Mouse (Mus musculus): Measurements from ENCODE around the gene Dnase1l3.

Dnase1l3 gene

GRCm38 (mm10) chr14:7981226-7981625 lies 13.1 kb downstream of the Dnase1l3 start:
- in situ Hi-C loops (cut with MboI; ENCODE audit: unreplicated experiment in 2 of 2) = no loop called here

DNA sequence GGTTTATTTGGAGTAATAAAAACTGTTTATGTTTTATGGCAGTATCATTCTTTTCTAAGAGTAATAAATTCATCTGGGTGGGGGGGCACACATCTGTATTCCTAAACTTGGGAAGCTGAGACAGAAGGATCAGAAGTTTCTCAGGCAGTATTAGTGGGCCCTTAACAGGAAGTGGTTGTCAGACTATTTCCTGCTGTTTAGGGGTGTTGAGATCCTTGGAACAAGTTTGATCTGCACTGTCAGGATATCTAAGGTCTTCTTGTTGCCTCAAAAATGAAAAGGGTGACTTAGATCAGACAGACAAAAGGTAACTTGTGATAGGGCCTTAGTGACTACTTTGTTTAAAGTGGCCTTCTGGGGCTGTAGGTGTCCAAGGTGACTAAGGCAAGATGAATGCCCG lies 16.2 kb downstream of the Dnase1l3 start:
- in situ Hi-C loops (cut with MboI; ENCODE audit: unreplicated experiment in 2 of 2) = no loop called here

- in situ Hi-C loops (cut with MboI; ENCODE audit: unreplicated experiment in 2 of 2) = no loop called here
These were observed 16.9 kb downstream of the Dnase1l3 start for GRCm38 (mm10) chr14:7977471-7977870.

DNA sequence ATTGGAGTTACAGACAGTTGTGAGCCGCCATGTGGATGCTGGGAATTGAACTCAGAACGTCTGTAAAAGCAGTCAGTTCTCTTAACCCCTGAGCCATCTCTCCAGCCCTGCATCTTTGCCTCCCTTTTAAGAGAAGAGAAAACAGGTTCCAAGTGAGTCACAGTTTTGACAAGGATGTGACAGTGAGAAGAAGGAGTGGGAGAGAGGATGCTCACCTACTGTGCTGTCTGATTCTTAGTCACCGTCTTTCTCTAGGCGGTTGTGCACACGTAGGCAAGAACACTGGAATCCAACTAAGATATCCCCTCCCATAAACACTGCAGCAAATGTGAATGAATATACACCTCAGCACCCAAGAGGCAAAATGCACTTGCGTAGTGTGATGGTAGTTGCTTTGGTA lies 19.2 kb downstream of the Dnase1l3 start:
- in situ Hi-C loops (cut with MboI; ENCODE audit: unreplicated experiment in 2 of 2) = no loop called here

DNA sequence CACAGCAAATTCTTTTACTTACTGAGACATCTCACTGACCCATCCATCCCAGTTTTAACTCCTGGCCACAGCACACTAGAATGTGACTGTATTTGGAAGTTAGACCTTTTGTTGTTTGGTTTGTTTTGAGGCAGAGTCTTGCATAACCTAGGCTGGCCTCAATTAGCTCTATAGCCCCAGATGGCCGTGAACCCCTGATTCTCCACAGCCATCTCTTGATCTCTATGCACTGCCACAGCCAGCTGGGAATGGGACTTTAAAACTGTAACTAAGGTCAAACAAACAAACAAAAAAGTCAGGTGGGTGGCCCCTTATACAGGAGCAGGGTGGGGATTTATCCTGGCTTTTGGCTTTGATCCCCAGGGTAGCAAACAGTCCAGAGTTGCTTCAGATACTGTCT lies 19.7 kb downstream of the Dnase1l3 start:
- in situ Hi-C loops (cut with MboI; ENCODE audit: unreplicated experiment in 2 of 2) = no loop called here

DNA sequence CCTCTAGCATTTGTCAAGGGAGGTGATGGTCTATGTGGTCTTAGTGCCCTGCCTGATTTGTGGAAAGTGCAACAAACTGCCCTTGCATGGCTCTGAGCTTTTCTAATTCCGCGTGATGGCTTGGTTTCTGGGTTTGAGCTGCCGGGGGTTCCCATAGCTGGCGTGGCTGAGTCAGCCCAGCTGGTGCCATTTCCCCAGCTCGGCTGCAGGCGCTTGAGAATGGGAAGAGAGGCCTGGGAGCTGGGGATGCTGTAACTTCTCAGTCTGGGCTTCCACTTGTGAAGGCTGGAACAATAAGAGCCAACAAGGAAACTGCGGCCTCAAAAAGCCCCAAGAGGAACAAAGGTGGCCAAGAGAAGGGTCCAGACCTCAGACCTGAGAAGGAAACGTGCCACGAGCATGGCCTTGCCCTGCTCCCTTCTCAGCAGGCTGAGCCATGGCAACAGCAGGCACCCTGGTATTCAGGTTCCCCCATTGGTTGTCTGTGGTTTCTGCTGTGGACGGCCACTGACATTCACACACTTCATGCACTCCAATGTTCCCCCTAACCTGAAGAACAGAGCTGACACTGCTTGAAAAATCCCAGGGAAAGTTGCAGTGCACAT lies 22.4 kb downstream of the Dnase1l3 start:
- in situ Hi-C loops (cut with MboI; ENCODE audit: unreplicated experiment in 2 of 2) = no loop called here

DNA sequence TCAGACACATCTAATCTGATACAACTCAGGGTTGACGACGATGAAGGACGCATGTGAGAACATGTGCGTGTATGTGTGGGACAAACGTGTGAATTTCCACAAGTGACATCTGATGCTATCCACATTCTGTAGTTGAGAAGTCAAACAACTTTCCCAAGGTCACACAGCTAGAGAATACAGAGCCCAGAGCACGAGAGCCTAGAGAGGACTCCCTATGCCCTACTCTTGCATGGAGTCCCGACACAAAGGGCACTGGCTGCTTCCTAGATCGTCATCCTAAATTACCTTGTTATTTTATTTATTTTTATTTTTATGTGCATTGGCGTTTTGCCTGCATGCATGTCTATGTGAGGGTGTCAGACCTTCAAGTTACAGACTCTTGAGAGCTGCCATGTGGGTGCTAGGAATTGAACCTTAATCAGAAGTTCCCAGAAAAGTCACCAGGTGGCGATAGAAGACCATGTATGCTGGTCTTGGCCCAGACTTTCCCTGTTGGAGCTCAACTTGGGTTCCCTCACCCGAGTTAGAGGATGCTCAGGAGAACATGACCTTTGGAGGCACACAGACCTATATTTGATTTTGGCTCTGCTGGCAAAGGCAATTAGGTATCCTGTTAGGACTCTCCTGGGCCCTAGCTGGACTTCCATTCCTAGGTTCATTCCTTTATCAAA lies 30.0 kb downstream of the Dnase1l3 start:
- in situ Hi-C loops (cut with MboI; ENCODE audit: unreplicated experiment in 2 of 2) = loop anchor here in 1 of 2 experiments (10.0 kb wide), 2 partner anchors 210 to 290 kb away; partner anchors contain the start of genes Acox2 and Pdhb

DNA sequence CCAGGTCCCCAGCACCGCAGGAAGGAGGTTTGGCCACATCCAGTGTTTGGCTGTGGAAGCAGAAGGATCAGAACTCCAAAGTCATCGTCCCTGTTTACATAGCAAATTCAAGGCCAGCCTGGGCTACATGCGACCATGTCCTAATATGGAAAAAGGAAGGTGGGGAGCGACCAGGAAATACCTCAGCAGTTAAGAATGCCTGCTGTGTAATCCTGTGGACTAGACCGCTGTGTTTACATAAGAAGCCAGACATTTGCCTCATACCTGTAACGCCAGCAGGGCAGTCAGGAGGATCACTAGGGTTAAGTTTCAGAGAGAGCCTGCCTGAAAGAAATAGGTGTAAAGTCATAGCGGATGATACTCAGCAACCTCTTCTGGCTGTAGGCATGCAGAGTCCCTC lies 31.2 kb downstream of the Dnase1l3 start:
- in situ Hi-C loops (cut with MboI; ENCODE audit: unreplicated experiment in 2 of 2) = loop anchor here in 1 of 2 experiments (10.0 kb wide), 2 partner anchors 212 to 292 kb away; partner anchors contain the start of genes Acox2 and Pdhb

DNA sequence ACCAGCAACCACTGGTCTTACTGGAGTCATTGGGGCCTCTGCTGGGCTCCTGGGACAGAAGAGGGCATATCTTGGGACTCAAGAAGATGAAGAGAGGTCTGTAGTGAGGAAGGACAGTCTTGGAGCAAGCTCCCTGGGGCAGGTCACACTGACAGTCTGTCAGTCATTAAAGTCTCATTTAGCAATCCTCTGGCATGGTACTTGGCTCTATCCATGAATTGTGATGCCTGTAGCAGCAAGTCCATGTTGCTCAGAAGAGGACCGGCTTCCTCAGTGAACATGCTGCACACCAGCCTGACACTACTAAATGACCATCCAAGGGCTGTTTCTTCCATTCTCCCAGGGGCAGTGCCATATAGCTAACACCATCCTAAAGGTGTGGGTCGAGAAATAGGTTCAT lies 31.7 kb downstream of the Dnase1l3 start:
- in situ Hi-C loops (cut with MboI; ENCODE audit: unreplicated experiment in 2 of 2) = loop anchor here in 1 of 2 experiments (10.0 kb wide), 2 partner anchors 212 to 292 kb away; partner anchors contain the start of genes Acox2 and Pdhb

- in situ Hi-C loops (cut with MboI; ENCODE audit: unreplicated experiment in 2 of 2) = loop anchor here in 1 of 2 experiments (10.0 kb wide), 2 partner anchors 213 to 293 kb away; partner anchors contain the start of genes Acox2 and Pdhb
These were observed 32.7 kb downstream of the Dnase1l3 start for GRCm38 (mm10) chr14:7961714-7962113.

DNA sequence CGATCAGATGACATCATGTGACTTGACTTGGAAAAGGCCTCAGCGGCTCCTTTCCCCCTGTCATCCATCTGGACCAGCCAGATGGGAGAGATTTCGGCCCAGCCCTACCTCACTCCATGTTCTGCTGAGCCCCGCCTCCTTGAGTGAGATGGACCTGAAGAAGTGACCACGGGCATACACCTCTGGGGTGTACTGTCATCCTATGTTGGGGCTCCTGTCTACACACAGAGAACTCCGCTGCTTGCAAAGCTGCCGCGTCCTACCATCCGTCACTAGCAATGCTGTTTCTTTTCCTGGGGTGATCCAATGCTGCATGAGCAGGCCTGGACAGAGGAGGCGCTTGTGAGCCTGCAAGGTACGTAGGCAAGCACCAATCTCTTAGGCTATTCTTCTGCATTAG lies 33.8 kb downstream of the Dnase1l3 start:
- in situ Hi-C loops (cut with MboI; ENCODE audit: unreplicated experiment in 2 of 2) = loop anchor here in 1 of 2 experiments (10.0 kb wide), 2 partner anchors 214 to 294 kb away; partner anchors contain the start of genes Acox2 and Pdhb

DNA sequence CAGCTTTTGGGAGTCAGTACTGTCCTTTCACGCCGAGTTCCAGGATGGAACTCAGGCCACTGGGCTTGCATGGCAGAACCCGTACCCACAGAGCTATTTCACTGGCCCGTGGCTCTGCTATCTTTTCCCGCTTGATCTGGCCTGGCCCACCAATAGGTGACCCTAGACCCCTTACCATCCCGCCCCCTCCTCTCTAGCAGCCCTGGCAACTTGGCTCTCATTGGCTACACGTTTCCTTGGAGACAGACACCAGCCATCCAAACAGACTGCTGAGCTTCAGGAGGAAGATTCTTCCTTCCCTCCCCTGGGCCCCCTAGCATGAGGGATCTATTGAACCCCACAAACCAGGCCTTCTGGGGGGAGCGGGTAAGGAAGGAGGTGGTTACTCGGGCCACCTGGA lies 37.3 kb downstream of the Dnase1l3 start, which contains the start of gene Gm45521:
TSS of gene Gm45521 (plus strand) at position 240 of the 400 bp plus-strand sequence.
- in situ Hi-C loops (cut with MboI; ENCODE audit: unreplicated experiment in 2 of 2) = no loop called here

DNA sequence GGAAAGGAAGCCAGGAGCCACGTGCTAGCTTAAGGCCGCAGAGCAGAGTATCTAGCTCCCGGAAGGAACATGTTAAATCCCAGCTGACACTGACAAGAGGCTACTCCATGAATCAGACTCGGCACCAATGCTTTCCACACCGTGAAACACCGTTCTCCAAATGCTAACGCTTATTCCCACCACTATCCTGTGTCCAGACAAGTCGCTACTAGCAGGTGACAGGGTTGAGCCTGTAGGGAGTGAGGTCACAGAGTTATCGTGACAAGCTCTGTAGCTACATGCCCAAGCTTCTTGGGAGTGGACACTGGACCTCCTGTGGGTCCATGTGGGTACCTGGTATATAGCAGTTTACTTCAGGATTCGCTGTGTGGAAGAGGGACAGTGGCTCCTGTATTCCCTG lies 37.9 kb downstream of the Dnase1l3 start:
- in situ Hi-C loops (cut with MboI; ENCODE audit: unreplicated experiment in 2 of 2) = no loop called here

DNA sequence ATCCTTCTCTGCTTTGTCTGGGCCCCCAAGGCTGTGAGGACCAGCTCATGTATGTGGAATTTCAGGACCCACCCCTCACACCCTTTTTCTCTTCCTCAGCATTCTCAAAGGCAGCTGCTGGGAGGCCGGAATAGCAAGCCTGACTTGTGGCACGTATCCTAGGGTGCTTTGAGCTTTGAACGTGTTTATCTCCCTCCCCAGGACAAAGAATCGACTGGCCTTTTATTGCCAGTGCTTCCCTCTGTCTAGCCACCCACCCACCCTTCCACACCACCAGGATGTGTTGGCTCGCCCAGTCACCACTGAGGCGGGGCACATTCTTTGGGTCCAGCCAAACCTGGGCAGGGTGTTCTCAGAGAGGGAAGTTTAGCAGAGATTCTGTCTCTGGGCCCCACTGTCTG lies 40.3 kb downstream of the Dnase1l3 start:
- in situ Hi-C loops (cut with MboI; ENCODE audit: unreplicated experiment in 2 of 2) = no loop called here

DNA sequence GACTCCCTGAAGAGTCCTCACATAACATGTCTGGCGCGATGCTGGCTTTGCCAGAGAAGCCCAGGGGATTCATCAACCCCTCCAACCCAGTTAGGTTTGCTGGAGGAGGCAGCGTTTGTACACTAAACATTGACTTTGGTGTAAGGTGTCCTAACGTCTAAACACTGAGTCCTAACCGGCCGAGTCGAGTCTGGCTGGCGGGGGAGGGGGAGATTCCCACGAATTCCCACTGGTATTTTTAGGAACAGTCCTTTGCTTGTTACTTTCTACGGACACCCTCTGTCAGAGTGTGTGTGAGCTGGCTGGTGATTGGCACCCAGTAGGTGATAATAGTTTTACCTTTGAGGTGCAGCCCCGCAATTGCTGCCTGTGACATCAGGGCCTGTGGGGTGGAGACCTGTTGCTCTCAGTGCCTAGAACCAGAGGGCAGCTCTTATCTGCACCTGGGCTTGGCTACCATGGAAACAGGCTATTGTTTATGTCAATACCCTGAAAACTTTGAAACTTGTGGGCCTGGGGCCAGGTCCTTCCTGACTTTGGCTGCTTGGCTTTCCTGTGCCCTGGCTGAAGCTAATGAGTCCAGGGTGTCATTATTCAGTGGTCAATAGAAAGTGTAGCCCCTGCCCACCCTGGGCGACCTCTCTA lies 41.6 kb downstream of the Dnase1l3 start:
- in situ Hi-C loops (cut with MboI; ENCODE audit: unreplicated experiment in 2 of 2) = no loop called here

DNA sequence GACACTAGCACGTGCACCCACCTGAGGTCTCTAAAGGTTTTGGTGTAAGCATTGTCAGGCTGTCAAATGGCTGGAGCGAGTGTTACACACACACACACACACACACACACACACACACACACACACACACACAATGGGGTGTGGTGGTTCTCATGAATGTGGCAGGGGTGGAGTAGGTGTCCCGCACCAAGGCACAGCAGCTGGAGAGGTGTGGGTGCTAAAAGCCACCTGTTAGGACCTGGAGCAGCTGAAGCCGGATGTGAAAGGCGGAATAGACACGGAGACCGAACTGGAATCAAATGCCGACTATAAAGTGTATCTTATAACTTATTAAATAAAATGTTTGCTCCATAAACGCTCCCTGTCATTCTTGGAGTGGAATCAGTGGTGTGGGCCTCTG lies 43.1 kb downstream of the Dnase1l3 start:
- in situ Hi-C loops (cut with MboI; ENCODE audit: unreplicated experiment in 2 of 2) = no loop called here

DNA sequence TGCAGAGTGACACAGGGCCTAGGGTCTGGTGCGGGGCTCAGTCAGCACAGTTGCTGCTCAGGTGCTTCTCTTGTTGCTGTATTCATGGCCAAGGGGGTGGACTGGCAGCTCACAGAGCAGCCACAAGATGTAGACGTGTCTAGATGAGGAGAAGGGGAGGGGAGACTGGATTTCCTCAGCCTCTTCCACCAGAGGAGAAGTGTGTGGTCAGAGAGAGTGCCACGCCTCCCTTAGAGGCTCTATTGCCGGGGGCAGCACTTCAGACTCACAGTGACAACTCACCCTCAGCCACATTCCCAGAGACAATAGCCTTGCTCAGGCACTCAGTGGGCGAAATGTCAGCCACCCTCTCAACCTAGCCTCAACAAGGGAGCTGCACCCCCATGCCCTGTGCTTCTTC lies 49.1 kb downstream of the Dnase1l3 start:
- in situ Hi-C loops (cut with MboI; ENCODE audit: unreplicated experiment in 2 of 2) = no loop called here

- in situ Hi-C loops (cut with MboI; ENCODE audit: unreplicated experiment in 2 of 2) = no loop called here
These were observed 49.9 kb downstream of the Dnase1l3 start for GRCm38 (mm10) chr14:7944349-7945039.

GRCm38 (mm10) chr14:7943801-7944135 lies 50.6 kb downstream of the Dnase1l3 start:
- in situ Hi-C loops (cut with MboI; ENCODE audit: unreplicated experiment in 2 of 2) = no loop called here

DNA sequence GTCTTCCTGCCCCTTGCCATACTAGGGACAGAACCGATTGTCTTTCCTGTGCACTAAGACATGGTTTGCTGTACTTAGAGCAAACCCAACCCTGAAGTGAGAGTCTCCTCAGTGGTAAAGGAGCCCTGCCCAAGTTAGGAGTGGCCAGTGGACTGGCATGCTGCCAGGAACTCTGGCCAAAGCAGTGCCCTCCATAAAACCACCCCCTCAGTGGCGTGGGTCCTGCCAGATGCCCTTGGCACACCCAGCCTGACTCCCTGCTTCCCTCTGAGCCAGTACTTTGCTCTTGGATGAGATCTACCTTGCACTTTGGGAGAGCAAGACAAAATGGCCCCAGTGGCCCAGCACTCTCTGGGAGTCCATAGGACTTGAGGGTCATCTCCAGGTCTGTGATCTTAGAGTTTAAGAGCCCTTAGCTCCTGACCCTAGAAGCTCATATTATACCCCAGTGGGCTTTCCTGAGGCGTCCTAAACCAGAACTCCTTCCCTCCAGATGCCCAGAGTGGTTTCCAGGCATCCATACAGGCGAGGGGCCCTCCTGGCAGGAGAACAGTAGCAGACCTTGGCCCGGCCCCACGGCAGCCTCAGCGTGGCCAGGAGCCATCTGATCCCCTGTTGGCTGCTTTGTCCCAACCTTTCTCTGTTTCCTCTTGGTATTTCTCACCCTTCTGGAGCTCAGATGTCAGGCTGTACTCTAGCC lies 51.1 kb downstream of the Dnase1l3 start:
- in situ Hi-C loops (cut with MboI; ENCODE audit: unreplicated experiment in 2 of 2) = no loop called here

Data from v-Abl transformed pro-B cells (cell line).